Mouse (Mus musculus): Measurements from ENCODE around the gene Alkbh1.
"Not testable (repeated sequence)": the region's sequence is repeated elsewhere in the genome, so short reads cannot be mapped to it uniquely, and the experiment has no call there.

GRCm38 (mm10) chr12:87488683-87489082 lies 44.9 kb upstream of the Alkbh1 start:
- TF ChIP-seq CTCF (IDR thresholded peaks at IDR 0.05; ENCODE audit: control insufficient read depth, insufficient read depth, insufficient read length); USF1 (IDR thresholded peaks at IDR 0.05; ENCODE audit: low read depth); CEBPB (IDR thresholded peaks at IDR 0.05; ENCODE audit: low read depth); MAX (IDR thresholded peaks at IDR 0.05); MYOD1 (IDR thresholded peaks at IDR 0.05; ENCODE audit: control insufficient read depth, insufficient read length, low read depth): not testable (repeated sequence)

Data from C2C12 (cell line).